ENCODE assay signal across 14 mouse cellular contexts in genomic region chr4:83409867-83410505, GRCm38 (mm10). TPM values are rescaled to one million over a fixed set of nuclear protein-coding genes. Genes with fewer than 3 reads are reported as not detected.
DNase-seq lines count a peak whose midpoint lies in the region; ATAC-seq and TF ChIP-seq lines count a peak whose summit lies in the region.
"Had no signal": no experiment of that assay in that cellular context is flagged by ENCODE, and none has a peak within 500 bp of the region (broad histone marks: within the 10 kb centered on the region; RNA-seq: fewer than 3 reads in every experiment).

No protein-coding gene starts in this region.

- peak; percentile 56 for DNase-seq in midbrain, postnatal 0 days (ENCODE audit: low spot score)
- DNase-seq in telencephalon, adult 2 months (ENCODE audit: low read depth, low spot score): peak; percentile 68
- DNase-seq in retina, embryonic 14.5 days (ENCODE audit: low spot score): no peak
- no peak for DNase-seq in c-Kit-positive CD71-positive TER-119-positive erythroid progenitor cells, embryonic 14.5 days (ENCODE audit: low spot score)
- DNase-seq: embryo, embryonic 11 days; right cerebral cortex, postnatal 14 days; thymus, adult 18-20 months had no signal

- H3K4me2 ChIP-seq in intestine, postnatal 0 days (replicated peaks; ENCODE audit: low read depth): no peak overlapping the region
- no peak overlapping the region for H3K4me2 ChIP-seq in intestine, embryonic 16.5 days (ENCODE audit: low read depth, low read length)
- H3K4me2 ChIP-seq in midbrain, postnatal 0 days (ENCODE audit: low read depth, low read length, poor library complexity, severe bottlenecking): no peak overlapping the region
- H3K4me2 ChIP-seq in midbrain, embryonic 15.5 days: no peak overlapping the region
- H3K4me2 ChIP-seq: forebrain, embryonic 13.5 days; hindbrain, embryonic 13.5 days; lung, embryonic 15.5 days had no signal

- H3K27me3 ChIP-seq in intestine, postnatal 0 days (replicated peaks; ENCODE audit: control insufficient read depth, insufficient read depth, low read length): no peaks in the 10 kb centered on the region
- H3K27me3 ChIP-seq in intestine, embryonic 16.5 days (replicated peaks; ENCODE audit: control insufficient read depth, insufficient read depth, low read length): no peaks in the 10 kb centered on the region
- H3K27me3 ChIP-seq in midbrain, postnatal 0 days (ENCODE audit: insufficient read depth, low read length): no peaks in the 10 kb centered on the region
- no peaks in the 10 kb centered on the region for H3K27me3 ChIP-seq in midbrain, embryonic 15.5 days (replicated peaks)
- H3K27me3 ChIP-seq: forebrain, embryonic 13.5 days; hindbrain, embryonic 13.5 days; lung, embryonic 15.5 days had no signal

- H3K4me1 ChIP-seq in intestine, postnatal 0 days (replicated peaks; ENCODE audit: control insufficient read depth, insufficient read depth, low read length): no peaks in the 10 kb centered on the region
- H3K4me1 ChIP-seq in intestine, embryonic 16.5 days (ENCODE audit: control insufficient read depth, insufficient read depth, low read length): no peaks in the 10 kb centered on the region
- H3K4me1 ChIP-seq in midbrain, postnatal 0 days (ENCODE audit: insufficient read depth, low read length): no peaks in the 10 kb centered on the region
- no peaks in the 10 kb centered on the region for H3K4me1 ChIP-seq in midbrain, embryonic 15.5 days
- H3K4me1 ChIP-seq: forebrain, embryonic 13.5 days; hindbrain, embryonic 13.5 days; lung, embryonic 15.5 days had no signal

- H3K9ac ChIP-seq in intestine, postnatal 0 days (ENCODE audit: low read depth, low read length): no peak overlapping the region
- no peak overlapping the region for H3K9ac ChIP-seq in intestine, embryonic 16.5 days (ENCODE audit: low read depth, low read length)
- no peak overlapping the region for H3K9ac ChIP-seq in midbrain, postnatal 0 days (replicated peaks; ENCODE audit: low read length, poor library complexity, severe bottlenecking)
- H3K9ac ChIP-seq in midbrain, embryonic 15.5 days: no peak overlapping the region
- H3K9ac ChIP-seq: forebrain, embryonic 13.5 days; hindbrain, embryonic 13.5 days; lung, embryonic 15.5 days had no signal

- peak; percentile 47 for TF ChIP-seq CTCF in intestine, postnatal 0 days (IDR thresholded peaks at IDR 0.05; ENCODE audit: low read depth)
- TF ChIP-seq CTCF in midbrain, postnatal 0 days (IDR thresholded peaks at IDR 0.05): peak; percentile 65

- 94% methylated on average over 4 of the region's 4 CpGs for WGBS in intestine, postnatal 0 days
- WGBS in intestine, embryonic 16.5 days: 96% methylated on average over 4 of the region's 4 CpGs
- 97% methylated on average over 4 of the region's 4 CpGs for WGBS in midbrain, postnatal 0 days
- 99% methylated on average over 4 of the region's 4 CpGs for WGBS in midbrain, embryonic 15.5 days

- no peak overlapping the region for H3K27ac ChIP-seq in intestine, postnatal 0 days (ENCODE audit: low read depth, low read length)
- H3K27ac ChIP-seq in intestine, embryonic 16.5 days (ENCODE audit: low read length): no peak overlapping the region
- H3K27ac ChIP-seq in midbrain, postnatal 0 days (ENCODE audit: low read depth, low read length): no peak overlapping the region
- no peak overlapping the region for H3K27ac ChIP-seq in midbrain, embryonic 15.5 days
- H3K27ac ChIP-seq: forebrain, embryonic 13.5 days; hindbrain, embryonic 13.5 days; lung, embryonic 15.5 days had no signal

- H3K36me3 ChIP-seq in intestine, postnatal 0 days (ENCODE audit: control insufficient read depth, insufficient read depth): no peaks in the 10 kb centered on the region
- no peaks in the 10 kb centered on the region for H3K36me3 ChIP-seq in intestine, embryonic 16.5 days (ENCODE audit: control insufficient read depth, insufficient read depth, low read length)
- H3K36me3 ChIP-seq in midbrain, postnatal 0 days (ENCODE audit: insufficient read depth, low read length): no peaks in the 10 kb centered on the region
- no peaks in the 10 kb centered on the region for H3K36me3 ChIP-seq in midbrain, embryonic 15.5 days (replicated peaks)
- H3K36me3 ChIP-seq: hindbrain, embryonic 13.5 days; lung, embryonic 15.5 days had no signal

- H3K4me3 ChIP-seq in intestine, postnatal 0 days (ENCODE audit: low read depth, low read length): no peak overlapping the region
- no peak overlapping the region for H3K4me3 ChIP-seq in intestine, embryonic 16.5 days (ENCODE audit: low read length)
- no peak overlapping the region for H3K4me3 ChIP-seq in midbrain, postnatal 0 days (ENCODE audit: low read depth, low read length)
- H3K4me3 ChIP-seq in midbrain, embryonic 15.5 days: no peak overlapping the region
- H3K4me3 ChIP-seq: forebrain, embryonic 13.5 days; hindbrain, embryonic 13.5 days; lung, embryonic 15.5 days had no signal

- peaks cover 13% of the 10 kb centered on the region for H3K9me3 ChIP-seq in intestine, postnatal 0 days (ENCODE audit: control insufficient read depth)
- H3K9me3 ChIP-seq in intestine, embryonic 16.5 days (ENCODE audit: control insufficient read depth, low read length): 0 out of 2 replicates have a peak, but pooled peaks cover 8% of the 10 kb centered on the region
- peaks cover 7% of the 10 kb centered on the region; the same call in 1 of the 2 replicates for H3K9me3 ChIP-seq in midbrain, postnatal 0 days (ENCODE audit: low read length)
- peaks cover 3% of the 10 kb centered on the region; the same call in 1 of the 2 replicates for H3K9me3 ChIP-seq in midbrain, embryonic 15.5 days

- ATAC-seq in intestine, postnatal 0 days: no peak
- no peak for ATAC-seq in intestine, embryonic 16.5 days
- ATAC-seq in midbrain, postnatal 0 days (ENCODE audit: low FRiP score): no peak
- ATAC-seq in midbrain, embryonic 15.5 days (replicated peaks): no peak
- ATAC-seq in activated CD4-positive, CD25-positive, alpha-beta regulatory T cell, adult 4 months: peak; percentile 32
- ATAC-seq: forebrain, embryonic 13.5 days had no signal

RNA-seq across cellular contexts. Expression of gene Snapc3, which starts 7.5 kb away (rescaled TPM):
- 12.6 and 13.3 TPM in 2 replicates for polyA plus RNA-seq in intestine, postnatal 0 days (2015; fragmentation: Nextera tagmentation; extraction: Ambion mirVana)
- 24.6 and 27.2 TPM in 2 replicates for polyA plus RNA-seq in intestine, embryonic 16.5 days (2015; fragmentation: Nextera tagmentation; extraction: Ambion mirVana)
- 38.0 and 40.5 TPM in 2 replicates for total RNA-seq in midbrain, postnatal 0 days (2014; rRNA removed)
- 33.3 and 33.9 TPM in 2 replicates for polyA plus RNA-seq in midbrain, postnatal 0 days (2015; fragmentation: Nextera tagmentation; extraction: Ambion mirVana)
- polyA plus RNA-seq in midbrain, embryonic 15.5 days (2015; fragmentation: Nextera tagmentation; extraction: Ambion mirVana): 75.1 and 75.3 TPM in 2 replicates
- polyA plus RNA-seq in activated CD4-positive, CD25-positive, alpha-beta regulatory T cell, adult 4 months (2017; shearing (Covaris generic)): 10 to 100 TPM; 47.6 to 48.5 TPM

Comparison
In these comparisons a context has a peak if more than half of its experiments do, and no peak if none do; other contexts are left out.
1. DNase-seq: peak in midbrain, postnatal 0 days (single experiment) and telencephalon, adult 2 months (single experiment); none in retina, embryonic 14.5 days (single experiment) and c-Kit-positive CD71-positive TER-119-positive erythroid progenitor cells, embryonic 14.5 days (single experiment).